Mouse (Mus musculus) layer of hippocampus, postnatal 36 days (tissue): ENCODE measurements at regions not wholly inside any gene's neighbourhood (a gene's known extent, or its start where the extent isn't known, plus 50 kb on each side); places are given as distances from the start of the nearest gene placed in this dataset.
"Not testable (repeated sequence)": the region's sequence is repeated elsewhere in the genome, so short reads cannot be mapped to it uniquely, and the experiment has no call there.

ENCODE experiments used
- DNase-seq, 2 experiments: peaks; one replicate each; pipeline ENCODE4 v3.0.0; 2022

- peak in 1 of 2 experiments; percentile 27 for DNase-seq
Measured at GRCm38 (mm10) chr10:48582006-48582405, 1206.6 kb downstream of the Grik2 start.

GRCm38 (mm10) chr10:48581081-48581480 is 1207.5 kb downstream of the Grik2 start:
- no peak for DNase-seq

GRCm38 (mm10) chr10:48572600-48572999 is 1216.0 kb downstream of the Grik2 start:
- DNase-seq = peak; percentile 11 to 14

GRCm38 (mm10) chr10:48549791-48550190 is 1238.8 kb downstream of the Grik2 start:
- DNase-seq = not testable (repeated sequence)

- no peak for DNase-seq
Measured at GRCm38 (mm10) chr10:48522258-48522657, 1266.3 kb downstream of the Grik2 start.

- peak in 1 of 2 experiments; percentile 7 for DNase-seq
Measured at GRCm38 (mm10) chr10:48472927-48473326, 1315.6 kb downstream of the Grik2 start.

GRCm38 (mm10) chr10:48443739-48444342 is 1344.7 kb downstream of the Grik2 start:
- no peak for DNase-seq

GRCm38 (mm10) chr10:48433287-48433686 is 1355.3 kb downstream of the Grik2 start:
- no peak for DNase-seq

GRCm38 (mm10) chr10:48425501-48425900 is 1363.1 kb downstream of the Grik2 start:
- DNase-seq = no peak

GRCm38 (mm10) chr10:48405071-48405470 is 1383.5 kb downstream of the Grik2 start:
- DNase-seq = no peak
